Mouse (Mus musculus) cortical plate, adult 2 months (tissue): Measurements from ENCODE around the gene Tbc1d5. TPM values are rescaled to one million over a fixed set of nuclear protein-coding genes. Genes with fewer than 3 reads are reported as not detected.

ENCODE experiments used
- H3K27ac ChIP-seq: fragments of 200-500 bp; 2 replicates; pipeline ENCODE4 v1.5.1; 2012; ENCODE audit warnings: low read length, control low read depth, inconsistent platforms; ENCODE audit not compliant: insufficient read depth
- H3K4me1 ChIP-seq: fragments of 200-500 bp; 2 replicates; pipeline ENCODE4 v1.6.1; 2011; ENCODE audit warnings: low read length; ENCODE audit not compliant: control insufficient read depth, insufficient read depth
- H3K4me3 ChIP-seq: fragments of 200-500 bp; 2 replicates; pipeline ENCODE4 v1.5.1; 2011; ENCODE audit warnings: mild to moderate bottlenecking, low read length, control low read depth; ENCODE audit not compliant: insufficient read depth
- CTCF ChIP-seq: fragments of 200-500 bp; IDR thresholded peaks from 2 replicates; pipeline ENCODE4 v1.5.1; 2011; ENCODE audit warnings: mild to moderate bottlenecking, control low read depth, low read length; ENCODE audit not compliant: insufficient read depth; ENCODE audit errors: extremely low read depth
- POLR2A ChIP-seq: fragments of 200-500 bp; IDR thresholded peaks from 2 replicates; pipeline ENCODE4 v1.6.1; 2011; ENCODE audit warnings: mild to moderate bottlenecking, low read length, control low read depth; ENCODE audit not compliant: insufficient read depth; ENCODE audit errors: extremely low read depth
- polyA plus RNA-seq: library from polyadenylated mRNA; depleted of rRNA; stranded (reverse); fragments of >200 nt; gene quantifications from 2 replicates; pipeline ENCODE4 v1.2.3, GENCODE M21; 2012

Gene Tbc1d5
- polyA plus RNA-seq, 1 experiment, result 23.0 TPM

GRCm38 (mm10) chr17:51144983-51145382, 34.2 kb downstream of the Tbc1d5 start:
- H3K27ac ChIP-seq, result no peak overlapping the region
- no peak for TF ChIP-seq POLR2A
- no peak for TF ChIP-seq CTCF
- H3K4me1 ChIP-seq, result no peaks in the 10 kb centered on the region
- no peak overlapping the region for H3K4me3 ChIP-seq

GRCm38 (mm10) chr17:51142095-51142494, 37.1 kb downstream of the Tbc1d5 start:
- TF ChIP-seq POLR2A (no peak), CTCF (no peak)
- H3K4me3 ChIP-seq, result no peak overlapping the region
- no peaks in the 10 kb centered on the region for H3K4me1 ChIP-seq
- H3K27ac ChIP-seq, result no peak overlapping the region

DNA sequence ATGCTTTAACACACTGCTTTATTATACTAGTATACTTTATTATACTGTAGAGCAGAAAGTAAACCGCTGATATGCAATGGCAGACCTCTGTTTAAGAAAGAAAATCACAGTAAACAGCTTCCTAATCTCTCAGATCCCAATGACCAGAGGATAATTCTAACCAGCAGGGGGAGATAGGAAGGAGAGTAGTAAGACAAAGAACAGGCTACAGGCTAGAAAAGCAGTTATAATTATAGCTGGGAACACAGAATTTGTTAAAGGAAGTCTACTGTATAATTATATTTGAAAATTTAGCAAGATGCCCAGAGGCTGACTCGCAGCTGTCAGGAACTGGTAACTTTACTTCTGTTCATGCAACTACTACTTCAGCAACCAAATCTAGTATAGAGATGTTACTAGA, 68.0 kb downstream of the Tbc1d5 start:
- Histone ChIP-seq H3K27ac (no peak overlapping the region), H3K4me3 (no peak overlapping the region), H3K4me1 (no peaks in the 10 kb centered on the region)
- TF ChIP-seq POLR2A (no peak), CTCF (no peak)

DNA sequence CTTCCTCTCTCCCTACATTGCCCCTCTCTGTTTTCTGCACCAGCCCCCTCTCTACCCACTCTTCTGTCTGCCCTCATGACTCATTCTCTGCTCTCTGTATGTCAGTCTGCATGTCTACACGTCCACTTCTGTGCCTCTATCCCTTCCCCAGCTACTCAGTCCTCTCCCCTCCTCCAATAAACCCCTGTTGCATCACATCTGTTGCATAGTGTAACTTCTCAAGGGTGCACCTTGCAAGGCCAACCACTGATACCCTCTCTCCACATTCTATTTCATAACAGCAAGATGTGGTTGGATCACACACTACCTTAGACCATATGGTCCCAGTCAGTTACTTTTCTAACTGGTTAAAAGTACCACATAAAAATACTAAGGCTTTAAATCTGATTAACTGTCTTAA, 74.9 kb downstream of the Tbc1d5 start:
- no peak overlapping the region for H3K27ac ChIP-seq
- no peak overlapping the region for H3K4me3 ChIP-seq
- H3K4me1 ChIP-seq, result no peaks in the 10 kb centered on the region
- TF ChIP-seq CTCF (no peak), POLR2A (no peak)

- Histone ChIP-seq H3K27ac (no peak overlapping the region), H3K4me3 (no peak overlapping the region), H3K4me1 (no peaks in the 10 kb centered on the region)
- no peak for TF ChIP-seq POLR2A
- no peak for TF ChIP-seq CTCF
Measured at GRCm38 (mm10) chr17:51043869-51044268, 135.3 kb downstream of the Tbc1d5 start.

DNA sequence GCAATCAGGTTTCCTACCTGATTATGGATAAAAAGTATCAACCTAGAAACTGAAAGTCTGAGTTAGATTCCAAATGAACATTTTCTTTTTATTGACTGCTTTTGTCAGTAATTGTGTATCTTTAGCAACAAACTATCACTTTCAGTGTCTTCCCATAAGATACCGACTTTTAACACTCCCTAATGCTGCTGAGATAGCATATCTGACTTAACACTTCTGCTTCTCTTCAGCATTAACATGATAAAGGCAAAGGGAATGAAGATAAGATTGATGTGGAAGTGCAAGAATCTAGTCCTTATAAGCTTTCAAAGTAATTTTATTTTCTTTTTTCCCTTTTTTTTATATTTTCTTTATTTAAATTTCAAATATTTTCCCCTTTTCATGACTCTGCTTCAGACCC, 138.3 kb downstream of the Tbc1d5 start:
- TF ChIP-seq POLR2A (no peak), CTCF (no peak)

DNA sequence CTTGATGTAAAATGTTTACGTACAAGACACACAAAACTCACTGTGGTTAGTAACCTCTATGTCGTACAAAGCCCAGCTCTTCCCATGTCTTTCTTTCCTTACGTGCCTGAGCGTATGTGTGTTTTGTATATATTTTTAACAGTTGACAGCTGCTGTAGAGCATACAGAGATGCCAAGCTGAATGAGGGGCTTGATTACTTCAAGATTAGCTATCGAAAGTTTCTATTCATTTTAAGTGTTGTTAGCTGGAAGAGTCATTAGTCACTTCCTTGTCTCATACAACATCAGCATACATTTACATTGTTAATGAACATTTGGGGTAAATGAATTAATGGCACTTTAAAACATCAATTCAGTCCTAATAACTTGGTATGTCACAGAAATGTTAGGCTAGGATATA, 155.9 kb downstream of the Tbc1d5 start:
- no peak for TF ChIP-seq POLR2A
- no peak for TF ChIP-seq CTCF
- Histone ChIP-seq H3K27ac (no peak overlapping the region), H3K4me3 (no peak overlapping the region), H3K4me1 (no peaks in the 10 kb centered on the region)

More for the DNA sequence above, 138.3 kb downstream of the Tbc1d5 start:
- Histone ChIP-seq H3K4me1 (no peaks in the 10 kb centered on the region), H3K27ac (no peak overlapping the region), H3K4me3 (no peak overlapping the region)

GRCm38 (mm10) chr17:51016384-51016783, 162.8 kb downstream of the Tbc1d5 start:
- Histone ChIP-seq H3K4me3 (no peak overlapping the region), H3K27ac (no peak overlapping the region), H3K4me1 (no peaks in the 10 kb centered on the region)
- TF ChIP-seq CTCF (no peak), POLR2A (no peak)

- Histone ChIP-seq H3K4me1 (no peaks in the 10 kb centered on the region), H3K27ac (no peak overlapping the region), H3K4me3 (no peak overlapping the region)
- TF ChIP-seq CTCF, result no peak
- no peak for TF ChIP-seq POLR2A
Measured at GRCm38 (mm10) chr17:51013908-51014307, 165.2 kb downstream of the Tbc1d5 start.

GRCm38 (mm10) chr17:51003179-51003578, 176.0 kb downstream of the Tbc1d5 start:
- Histone ChIP-seq H3K27ac (no peak overlapping the region), H3K4me3 (no peak overlapping the region), H3K4me1 (no peaks in the 10 kb centered on the region)
- no peak for TF ChIP-seq POLR2A
- TF ChIP-seq CTCF, result no peak
